Mouse (Mus musculus) megakaryocyte, embryonic 14.5 days (primary cell): ENCODE data around the gene Gm13283. TPM values are rescaled to one million over a fixed set of nuclear protein-coding genes. Genes with fewer than 3 reads are reported as not detected.
"Not testable (repeated sequence)": the region's sequence is repeated elsewhere in the genome, so short reads cannot be mapped to it uniquely, and the experiment has no call there.

Experiments used
- H3K27me3 ChIP-seq: replicated peaks from 2 replicates; pipeline ENCODE3; 2012; ENCODE audit warnings: inconsistent platforms
- H3K36me3 ChIP-seq: replicated peaks from 2 replicates; pipeline ENCODE3; 2012; ENCODE audit warnings: low read length, inconsistent platforms, mixed read lengths
- H3K4me1 ChIP-seq: 2 replicates; pipeline ENCODE4 v1.6.1; 2012; ENCODE audit warnings: inconsistent platforms
- H3K4me3 ChIP-seq: replicated peaks from 2 replicates; pipeline ENCODE3; 2012; ENCODE audit warnings: moderate library complexity, mild to moderate bottlenecking, inconsistent platforms
- H3K9me3 ChIP-seq: 2 replicates; pipeline ENCODE4 v1.6.1; 2012; ENCODE audit warnings: inconsistent platforms
- polyA plus RNA-seq: library from polyadenylated mRNA; stranded (reverse); fragments of >175 nt; gene quantifications from 2 replicates; pipeline ENCODE4 v1.2.3, GENCODE M21; 2012; ENCODE audit warnings: low replicate concordance; ENCODE audit not compliant: insufficient read depth

Gene Gm13283
- polyA plus RNA-seq, 1 experiment = not detected

- H3K4me3 ChIP-seq, H3K4me1 ChIP-seq, H3K36me3 ChIP-seq, H3K27me3 ChIP-seq, H3K9me3 ChIP-seq: not testable (repeated sequence)
Observed at GRCm38 (mm10) chr4:88780320-88780719, 20.4 kb downstream of the Gm13283 start.

DNA sequence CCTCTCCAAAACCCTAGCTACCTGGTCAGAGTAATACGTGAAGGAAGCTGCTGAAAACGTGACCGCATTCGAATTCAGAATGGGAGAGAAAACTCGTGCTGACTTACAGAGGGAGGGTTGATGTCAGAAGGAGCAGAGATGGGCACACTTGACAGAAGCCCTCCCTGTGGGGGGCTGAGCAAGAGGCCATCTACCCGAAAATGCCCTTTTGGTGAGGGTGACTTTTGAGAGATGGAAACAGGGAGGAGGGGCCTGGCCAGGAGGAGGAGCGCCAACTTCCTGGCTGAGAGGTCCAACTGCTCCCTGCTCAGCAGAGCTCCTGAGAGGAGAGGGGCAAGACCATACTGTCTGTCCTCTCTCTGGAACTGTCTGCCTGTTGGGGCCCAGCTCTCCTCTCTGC lies 21.9 kb downstream of the Gm13283 start, which contains the start of gene Ifnz:
Gene Ifnz (plus strand): TSS at position 301 of the 400 bp plus-strand sequence.
- not testable (repeated sequence) for H3K4me3 ChIP-seq, H3K9me3 ChIP-seq, H3K36me3 ChIP-seq, H3K27me3 ChIP-seq, H3K4me1 ChIP-seq

DNA sequence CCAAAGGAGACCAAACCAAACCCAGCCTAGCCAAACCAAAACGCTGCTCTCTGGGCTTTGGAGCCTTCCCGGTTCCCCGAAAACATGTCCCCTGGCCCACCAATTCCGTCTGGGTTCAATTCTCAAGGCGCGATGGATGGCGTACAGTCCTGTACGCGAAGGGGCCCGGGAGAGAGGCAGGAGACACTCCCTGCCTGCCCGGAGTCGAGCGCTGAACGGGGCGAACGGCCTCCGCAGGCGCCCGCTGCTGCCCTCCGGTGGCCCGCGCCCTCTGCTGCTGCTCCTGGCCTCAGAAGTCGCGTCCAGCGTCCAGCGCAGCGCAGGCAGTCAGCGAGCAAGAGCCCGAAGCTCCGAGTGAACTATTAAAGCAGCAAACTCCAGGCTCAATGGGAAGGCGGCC lies 22.4 kb downstream of the Gm13283 start:
- not testable (repeated sequence) for H3K27me3 ChIP-seq, H3K4me3 ChIP-seq, H3K36me3 ChIP-seq, H3K9me3 ChIP-seq, H3K4me1 ChIP-seq

- H3K36me3 ChIP-seq, H3K9me3 ChIP-seq, H3K27me3 ChIP-seq, H3K4me3 ChIP-seq, H3K4me1 ChIP-seq: not testable (repeated sequence)
Observed at GRCm38 (mm10) chr4:88785409-88785808, 25.5 kb downstream of the Gm13283 start, which contains the start of gene Gm13276. Gene Gm13276, plus strand, starts transcription at chr4:88785709.

GRCm38 (mm10) chr4:88788402-88788801 lies 28.5 kb downstream of the Gm13283 start, which contains the start of gene Gm13277:
Gene Gm13277, plus strand, starts transcription at chr4:88788632.
- H3K27me3 ChIP-seq, H3K9me3 ChIP-seq, H3K36me3 ChIP-seq, H3K4me1 ChIP-seq, H3K4me3 ChIP-seq: not testable (repeated sequence)

DNA sequence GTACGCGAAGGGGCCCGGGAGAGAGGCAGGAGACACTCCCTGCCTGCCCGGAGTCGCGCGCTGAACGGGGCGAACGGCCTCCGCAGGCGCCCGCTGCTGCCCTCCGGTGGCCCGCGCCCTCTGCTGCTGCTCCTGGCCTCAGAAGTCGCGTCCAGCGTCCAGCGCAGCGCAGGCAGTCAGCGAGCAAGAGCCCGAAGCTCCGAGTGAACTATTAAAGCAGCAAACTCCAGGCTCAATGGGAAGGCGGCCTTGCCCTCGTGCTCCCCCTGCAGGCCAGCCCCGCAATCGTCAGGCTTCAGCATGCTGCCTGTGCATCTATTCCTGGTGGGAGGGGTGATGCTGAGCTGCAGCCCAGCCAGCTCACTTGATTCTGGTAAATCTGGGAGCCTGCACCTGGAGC lies 31.3 kb downstream of the Gm13283 start, which contains the start of gene Gm13278:
Gene Gm13278 (plus strand): TSS at position 301 of the 400 bp plus-strand sequence.
- not testable (repeated sequence) for H3K36me3 ChIP-seq, H3K4me3 ChIP-seq, H3K27me3 ChIP-seq, H3K4me1 ChIP-seq, H3K9me3 ChIP-seq

- not testable (repeated sequence) for H3K36me3 ChIP-seq, H3K4me3 ChIP-seq, H3K4me1 ChIP-seq, H3K27me3 ChIP-seq, H3K9me3 ChIP-seq
Observed at GRCm38 (mm10) chr4:88793936-88794675, 34.2 kb downstream of the Gm13283 start, which contains the start of gene Gm13275. Gene Gm13275, plus strand, starts transcription at chr4:88794487.

DNA sequence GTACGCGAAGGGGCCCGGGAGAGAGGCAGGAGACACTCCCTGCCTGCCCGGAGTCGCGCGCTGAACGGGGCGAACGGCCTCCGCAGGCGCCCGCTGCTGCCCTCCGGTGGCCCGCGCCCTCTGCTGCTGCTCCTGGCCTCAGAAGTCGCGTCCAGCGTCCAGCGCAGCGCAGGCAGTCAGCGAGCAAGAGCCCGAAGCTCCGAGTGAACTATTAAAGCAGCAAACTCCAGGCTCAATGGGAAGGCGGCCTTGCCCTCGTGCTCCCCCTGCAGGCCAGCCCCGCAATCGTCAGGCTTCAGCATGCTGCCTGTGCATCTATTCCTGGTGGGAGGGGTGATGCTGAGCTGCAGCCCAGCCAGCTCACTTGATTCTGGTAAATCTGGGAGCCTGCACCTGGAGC lies 37.2 kb downstream of the Gm13283 start, which contains the start of gene Gm13279:
Gene Gm13279 (plus strand): TSS at position 301 of the 400 bp plus-strand sequence.
- not testable (repeated sequence) for H3K27me3 ChIP-seq, H3K4me1 ChIP-seq, H3K4me3 ChIP-seq, H3K9me3 ChIP-seq, H3K36me3 ChIP-seq

GRCm38 (mm10) chr4:88799365-88799764 lies 39.4 kb downstream of the Gm13283 start, which contains the start of gene Gm13285:
Gene Gm13285, plus strand, starts transcription at chr4:88799665.
- H3K27me3 ChIP-seq, H3K4me3 ChIP-seq, H3K9me3 ChIP-seq, H3K36me3 ChIP-seq, H3K4me1 ChIP-seq: not testable (repeated sequence)

GRCm38 (mm10) chr4:88802954-88803353 lies 43.0 kb downstream of the Gm13283 start, which contains the start of gene Gm13287:
Gene Gm13287, plus strand, starts transcription at chr4:88803254.
- not testable (repeated sequence) for H3K36me3 ChIP-seq, H3K27me3 ChIP-seq, H3K4me3 ChIP-seq, H3K9me3 ChIP-seq, H3K4me1 ChIP-seq

GRCm38 (mm10) chr4:88805231-88805630 lies 45.3 kb downstream of the Gm13283 start, which contains the start of gene Gm13288:
Gene Gm13288, plus strand, starts transcription at chr4:88805531.
- not testable (repeated sequence) for H3K9me3 ChIP-seq, H3K36me3 ChIP-seq, H3K27me3 ChIP-seq, H3K4me1 ChIP-seq, H3K4me3 ChIP-seq

GRCm38 (mm10) chr4:88805761-88806160 lies 45.8 kb downstream of the Gm13283 start:
- not testable (repeated sequence) for H3K4me3 ChIP-seq, H3K27me3 ChIP-seq, H3K4me1 ChIP-seq, H3K36me3 ChIP-seq, H3K9me3 ChIP-seq

Other genes with a start within 250 kb of the Gm13283 start
- not detected in 2 replicates for gene Ifnb1, start 237.3 kb upstream of the Gm13283 start, polyA plus RNA-seq
- gene Ifna15, start 201.9 kb upstream of the Gm13283 start, polyA plus RNA-seq = not detected in 2 replicates
- gene Ifna14, start 188.3 kb upstream of the Gm13283 start, polyA plus RNA-seq = not detected in 2 replicates
- not detected in 2 replicates for gene Ifna9, start 167.7 kb upstream of the Gm13283 start, polyA plus RNA-seq
- gene Ifna12, start 156.7 kb upstream of the Gm13283 start, polyA plus RNA-seq = not detected in 2 replicates
- not detected in 2 replicates for gene C87499, start 125.7 kb upstream of the Gm13283 start, polyA plus RNA-seq
- gene Ifna13, start 115.7 kb upstream of the Gm13283 start, polyA plus RNA-seq = not detected in 2 replicates
- not detected in 2 replicates for gene Ifna16, start 83.2 kb upstream of the Gm13283 start, polyA plus RNA-seq
- not detected in 2 replicates for gene Ifna2, start 76.2 kb upstream of the Gm13283 start, polyA plus RNA-seq
- not detected in 2 replicates for gene Ifnab, start 68.8 kb upstream of the Gm13283 start, polyA plus RNA-seq
- gene Gm26566, start 38.3 kb upstream of the Gm13283 start, polyA plus RNA-seq = 0.27 TPM in 1 of 2 replicates, not detected in the other
- gene Klhl9, start 37.7 kb upstream of the Gm13283 start, polyA plus RNA-seq = 1.4 and 2.6 TPM in 2 replicates
- gene Gm13271, start 5.3 kb upstream of the Gm13283 start, polyA plus RNA-seq = not detected in 2 replicates
- not detected in 2 replicates for gene Gm13290, start 13.7 kb downstream of the Gm13283 start, polyA plus RNA-seq
- gene Gm13289, start 16.8 kb downstream of the Gm13283 start, polyA plus RNA-seq = not detected in 2 replicates
- not detected in 2 replicates for gene Gm13272, start 19.7 kb downstream of the Gm13283 start, polyA plus RNA-seq
- not detected in 2 replicates for gene Ifnz, start 22.0 kb downstream of the Gm13283 start, polyA plus RNA-seq
- gene Gm13276, start 25.6 kb downstream of the Gm13283 start, polyA plus RNA-seq = not detected in 2 replicates
- not detected in 2 replicates for gene Gm13277, start 28.5 kb downstream of the Gm13283 start, polyA plus RNA-seq
- not detected in 2 replicates for gene Gm13278, start 31.4 kb downstream of the Gm13283 start, polyA plus RNA-seq
- 0.64 TPM in 1 of 2 replicates, not detected in the other for gene Gm13275, start 34.4 kb downstream of the Gm13283 start, polyA plus RNA-seq
- gene Gm13279, start 37.3 kb downstream of the Gm13283 start, polyA plus RNA-seq = not detected in 2 replicates
- not detected in 2 replicates for gene Gm13285, start 39.5 kb downstream of the Gm13283 start, polyA plus RNA-seq
- 0.64 TPM in 1 of 2 replicates, not detected in the other for gene Gm13287, start 43.1 kb downstream of the Gm13283 start, polyA plus RNA-seq
- gene Gm13288, start 45.4 kb downstream of the Gm13283 start, polyA plus RNA-seq = not detected in 2 replicates
- not detected in 2 replicates for gene Ifna7, start 56.1 kb downstream of the Gm13283 start, polyA plus RNA-seq
- gene Ifna11, start 59.8 kb downstream of the Gm13283 start, polyA plus RNA-seq = not detected in 2 replicates
- gene Ifna6, start 67.3 kb downstream of the Gm13283 start, polyA plus RNA-seq = not detected in 2 replicates
- gene Ifna5, start 75.4 kb downstream of the Gm13283 start, polyA plus RNA-seq = not detected in 2 replicates
- gene Ifna4, start 81.7 kb downstream of the Gm13283 start, polyA plus RNA-seq = not detected in 2 replicates
- not detected in 2 replicates for gene Ifna1, start 90.0 kb downstream of the Gm13283 start, polyA plus RNA-seq
- not detected in 2 replicates for gene Ifne, start 120.1 kb downstream of the Gm13283 start, polyA plus RNA-seq